Mouse (Mus musculus) liver (tissue): ENCODE results near the gene RPS10-NUDT3.
A peak's percentile ranks its signal among the peaks of the same experiment; 100 is the strongest.

ENCODE experiments used
- DNase-seq: peaks from one replicate; pipeline ENCODE4 v3.0.0-alpha.2; 2020; ENCODE audit warnings: mixed read lengths

Gene RPS10-NUDT3

GRCm38 (mm10) chr17:27552215-27553201, 82.5 kb downstream of the RPS10-NUDT3 start:
- peak; percentile 38 for DNase-seq

GRCm38 (mm10) chr17:27551393-27551940, 83.6 kb downstream of the RPS10-NUDT3 start:
- no peak for DNase-seq

- DNase-seq = no peak
Observed at GRCm38 (mm10) chr17:27549234-27549633, 85.8 kb downstream of the RPS10-NUDT3 start.

- no peak for DNase-seq
Observed at GRCm38 (mm10) chr17:27547253-27547868, 87.7 kb downstream of the RPS10-NUDT3 start.

- no peak for DNase-seq
Observed at GRCm38 (mm10) chr17:27546574-27547085, 88.4 kb downstream of the RPS10-NUDT3 start.

GRCm38 (mm10) chr17:27545991-27546390, 89.0 kb downstream of the RPS10-NUDT3 start:
- no peak for DNase-seq

- DNase-seq = no peak
Observed at GRCm38 (mm10) chr17:27544551-27544950, 90.5 kb downstream of the RPS10-NUDT3 start.

GRCm38 (mm10) chr17:27541984-27542383, 93.0 kb downstream of the RPS10-NUDT3 start:
- DNase-seq = no peak

- DNase-seq = no peak
Observed at GRCm38 (mm10) chr17:27541261-27541660, 93.8 kb downstream of the RPS10-NUDT3 start.

GRCm38 (mm10) chr17:27534718-27535117, 100.3 kb downstream of the RPS10-NUDT3 start:
- peak; percentile 89 for DNase-seq

GRCm38 (mm10) chr17:27533354-27533753, 101.7 kb downstream of the RPS10-NUDT3 start:
- no peak for DNase-seq

GRCm38 (mm10) chr17:27532095-27532494, 102.9 kb downstream of the RPS10-NUDT3 start:
- DNase-seq = peak; percentile 78
